Mouse (Mus musculus): ENCODE measurements at regions not wholly inside any gene's neighbourhood (a gene's known extent, or its start where the extent isn't known, plus 50 kb on each side); places are given as distances from the start of the nearest gene placed in this dataset.

- no peak for ATAC-seq (ENCODE audit: low FRiP score)
- H3K36me3 ChIP-seq (ENCODE audit: control insufficient read depth, insufficient read depth, low read length) = no peaks in the 10 kb centered on the region
- no peak overlapping the region for H3K4me3 ChIP-seq (ENCODE audit: low read depth, low read length)
- H3K27ac ChIP-seq (ENCODE audit: low read depth, low read length) = no peak overlapping the region
- peaks cover 12% of the 10 kb centered on the region for H3K4me1 ChIP-seq (ENCODE audit: control insufficient read depth, insufficient read depth, low read length)
- 93% methylated on average over 2 of the region's 2 CpGs for WGBS
- no peak overlapping the region for H3K9ac ChIP-seq (ENCODE audit: low read length)
- H3K27me3 ChIP-seq (ENCODE audit: control insufficient read depth, insufficient read depth, low read length) = no peaks in the 10 kb centered on the region
- no peaks in the 10 kb centered on the region for H3K9me3 ChIP-seq (ENCODE audit: control insufficient read depth, low read length)
- no peak overlapping the region for H3K4me2 ChIP-seq
- DNase-seq (ENCODE audit: low spot score, missing footprints) = no peak
These were observed 103.8 kb upstream of the Cxcr4 start for GRCm38 (mm10) chr1:128695936-128696335.

GRCm38 (mm10) chr1:128692799-128693198, 100.7 kb upstream of the Cxcr4 start:
- Histone ChIP-seq H3K4me1 (ENCODE audit: control insufficient read depth, insufficient read depth, low read length) (peaks cover 21% of the 10 kb centered on the region), H3K9ac (ENCODE audit: low read length) (no peak overlapping the region), H3K4me3 (ENCODE audit: low read depth, low read length) (no peak overlapping the region), H3K4me2 (no peak overlapping the region), H3K36me3 (ENCODE audit: control insufficient read depth, insufficient read depth, low read length) (no peaks in the 10 kb centered on the region), H3K9me3 (ENCODE audit: control insufficient read depth, low read length) (no peaks in the 10 kb centered on the region), H3K27ac (ENCODE audit: low read depth, low read length) (no peak overlapping the region), H3K27me3 (ENCODE audit: control insufficient read depth, insufficient read depth, low read length) (no peaks in the 10 kb centered on the region)
- ATAC-seq (ENCODE audit: low FRiP score) = no peak
- peak; percentile 90 for DNase-seq (ENCODE audit: low spot score, missing footprints)

GRCm38 (mm10) chr1:128692313-128692712, 100.2 kb upstream of the Cxcr4 start:
- Histone ChIP-seq H3K4me1 (ENCODE audit: control insufficient read depth, insufficient read depth, low read length) (peaks cover 26% of the 10 kb centered on the region), H3K4me3 (ENCODE audit: low read depth, low read length) (no peak overlapping the region), H3K9ac (ENCODE audit: low read length) (no peak overlapping the region), H3K27ac (ENCODE audit: low read depth, low read length) (peak overlapping the region; percentile 55; the same call in 1 of the 2 replicates), H3K9me3 (ENCODE audit: control insufficient read depth, low read length) (no peaks in the 10 kb centered on the region), H3K4me2 (no peak overlapping the region), H3K36me3 (ENCODE audit: control insufficient read depth, insufficient read depth, low read length) (no peaks in the 10 kb centered on the region), H3K27me3 (ENCODE audit: control insufficient read depth, insufficient read depth, low read length) (no peaks in the 10 kb centered on the region)
- DNase-seq (ENCODE audit: low spot score, missing footprints) (peak; percentile 92), ATAC-seq (ENCODE audit: low FRiP score) (peak; percentile 81)
- 9% methylated on average over 8 of the region's 8 CpGs for WGBS

GRCm38 (mm10) chr1:128687236-128687927, 95.3 kb upstream of the Cxcr4 start:
- H3K4me3 ChIP-seq (ENCODE audit: low read depth, low read length) = no peak overlapping the region

GRCm38 (mm10) chr1:128685467-128686137, 93.5 kb upstream of the Cxcr4 start:
- Histone ChIP-seq H3K9me3 (ENCODE audit: control insufficient read depth, low read length) (no peaks in the 10 kb centered on the region), H3K4me3 (ENCODE audit: low read depth, low read length) (no peak overlapping the region), H3K27me3 (ENCODE audit: control insufficient read depth, insufficient read depth, low read length) (no peaks in the 10 kb centered on the region), H3K9ac (ENCODE audit: low read length) (peak overlapping the region; percentile 25; the same call in 1 of the 2 replicates), H3K4me2 (no peak overlapping the region), H3K4me1 (ENCODE audit: control insufficient read depth, insufficient read depth, low read length) (peaks cover 36% of the 10 kb centered on the region), H3K36me3 (ENCODE audit: control insufficient read depth, insufficient read depth, low read length) (no peaks in the 10 kb centered on the region), H3K27ac (ENCODE audit: low read depth, low read length) (peak overlapping the region; percentile 92)
- DNase-seq (ENCODE audit: low spot score, missing footprints) (peak; percentile 91), ATAC-seq (ENCODE audit: low FRiP score) (peak; percentile 20; the same call in 1 of the 2 replicates)
- 27% methylated on average over 8 of the region's 8 CpGs for WGBS

More at GRCm38 (mm10) chr1:128687236-128687927, 95.3 kb upstream of the Cxcr4 start:
- H3K27ac ChIP-seq (ENCODE audit: low read depth, low read length) = peak overlapping the region; percentile 92
- peak overlapping the region; percentile 36 for H3K9ac ChIP-seq (ENCODE audit: low read length)
- WGBS = 2% methylated on average over 9 of the region's 9 CpGs
- no peaks in the 10 kb centered on the region for H3K27me3 ChIP-seq (ENCODE audit: control insufficient read depth, insufficient read depth, low read length)
- ATAC-seq (ENCODE audit: low FRiP score) (peak; percentile 94), DNase-seq (ENCODE audit: low spot score, missing footprints) (peak; percentile 94)
- no peaks in the 10 kb centered on the region for H3K9me3 ChIP-seq (ENCODE audit: control insufficient read depth, low read length)
- peak overlapping the region; percentile 26 for H3K4me2 ChIP-seq
- H3K4me1 ChIP-seq (ENCODE audit: control insufficient read depth, insufficient read depth, low read length) = peaks cover 45% of the 10 kb centered on the region
- H3K36me3 ChIP-seq (ENCODE audit: control insufficient read depth, insufficient read depth, low read length) = no peaks in the 10 kb centered on the region

- H3K4me2 ChIP-seq = no peak overlapping the region
- DNase-seq (ENCODE audit: low spot score, missing footprints) (no peak), ATAC-seq (ENCODE audit: low FRiP score) (no peak)
- no peak overlapping the region for H3K4me3 ChIP-seq (ENCODE audit: low read depth, low read length)
- H3K9me3 ChIP-seq (ENCODE audit: control insufficient read depth, low read length) = no peaks in the 10 kb centered on the region
- no peaks in the 10 kb centered on the region for H3K27me3 ChIP-seq (ENCODE audit: control insufficient read depth, insufficient read depth, low read length)
- no peak overlapping the region for H3K9ac ChIP-seq (ENCODE audit: low read length)
- H3K36me3 ChIP-seq (ENCODE audit: control insufficient read depth, insufficient read depth, low read length) = no peaks in the 10 kb centered on the region
- 77% methylated on average over 8 of the region's 8 CpGs for WGBS
- H3K4me1 ChIP-seq (ENCODE audit: control insufficient read depth, insufficient read depth, low read length) = peaks cover 42% of the 10 kb centered on the region
- no peak overlapping the region for H3K27ac ChIP-seq (ENCODE audit: low read depth, low read length)
These were observed 90.8 kb upstream of the Cxcr4 start for GRCm38 (mm10) chr1:128682942-128683341.

- Histone ChIP-seq H3K9me3 (ENCODE audit: control insufficient read depth, low read length) (no peaks in the 10 kb centered on the region), H3K4me2 (no peak overlapping the region), H3K27ac (ENCODE audit: low read depth, low read length) (no peak overlapping the region), H3K4me1 (ENCODE audit: control insufficient read depth, insufficient read depth, low read length) (peaks cover 26% of the 10 kb centered on the region), H3K27me3 (ENCODE audit: control insufficient read depth, insufficient read depth, low read length) (no peaks in the 10 kb centered on the region), H3K4me3 (ENCODE audit: low read depth, low read length) (no peak overlapping the region), H3K9ac (ENCODE audit: low read length) (no peak overlapping the region), H3K36me3 (ENCODE audit: control insufficient read depth, insufficient read depth, low read length) (no peaks in the 10 kb centered on the region)
- 66% methylated on average over 4 of the region's 4 CpGs for WGBS
- DNase-seq (ENCODE audit: low spot score, missing footprints) = peak; percentile 83
- ATAC-seq (ENCODE audit: low FRiP score) = no peak
These were observed 89.2 kb upstream of the Cxcr4 start for GRCm38 (mm10) chr1:128681261-128681660.

GRCm38 (mm10) chr1:128680538-128680937, 88.4 kb upstream of the Cxcr4 start:
- H3K4me3 ChIP-seq (ENCODE audit: low read depth, low read length) = no peak overlapping the region
- H3K9ac ChIP-seq (ENCODE audit: low read length) = no peak overlapping the region
- peak; percentile 65 for DNase-seq (ENCODE audit: low spot score, missing footprints)
- H3K36me3 ChIP-seq (ENCODE audit: control insufficient read depth, insufficient read depth, low read length) = no peaks in the 10 kb centered on the region
- no peak for ATAC-seq (ENCODE audit: low FRiP score)
- H3K9me3 ChIP-seq (ENCODE audit: control insufficient read depth, low read length) = no peaks in the 10 kb centered on the region
- H3K4me1 ChIP-seq (ENCODE audit: control insufficient read depth, insufficient read depth, low read length) = peaks cover 18% of the 10 kb centered on the region
- H3K4me2 ChIP-seq = no peak overlapping the region
- H3K27ac ChIP-seq (ENCODE audit: low read depth, low read length) = no peak overlapping the region
- H3K27me3 ChIP-seq (ENCODE audit: control insufficient read depth, insufficient read depth, low read length) = no peaks in the 10 kb centered on the region
- WGBS = 56% methylated on average over 3 of the region's 3 CpGs

GRCm38 (mm10) chr1:128680012-128680411, 87.9 kb upstream of the Cxcr4 start:
- DNase-seq (ENCODE audit: low spot score, missing footprints) = peak; percentile 85
- Histone ChIP-seq H3K4me2 (no peak overlapping the region), H3K27ac (ENCODE audit: low read depth, low read length) (no peak overlapping the region; the same call in 1 of the 2 replicates), H3K4me1 (ENCODE audit: control insufficient read depth, insufficient read depth, low read length) (peaks cover 13% of the 10 kb centered on the region), H3K36me3 (ENCODE audit: control insufficient read depth, insufficient read depth, low read length) (no peaks in the 10 kb centered on the region), H3K27me3 (ENCODE audit: control insufficient read depth, insufficient read depth, low read length) (no peaks in the 10 kb centered on the region), H3K9ac (ENCODE audit: low read length) (no peak overlapping the region), H3K9me3 (ENCODE audit: control insufficient read depth, low read length) (no peaks in the 10 kb centered on the region), H3K4me3 (ENCODE audit: low read depth, low read length) (no peak overlapping the region)
- 81% methylated on average over 5 of the region's 5 CpGs for WGBS
- peak; percentile 8; the same call in 1 of the 2 replicates for ATAC-seq (ENCODE audit: low FRiP score)

Measured in midbrain, embryonic 11.5 days (tissue).